Mouse (Mus musculus): ENCODE results near the gene B830017H08Rik. TPM values are rescaled to one million over a fixed set of nuclear protein-coding genes. Genes with fewer than 3 reads are reported as not detected.

Gene B830017H08Rik
- total RNA-seq (2014; rRNA removed): 7.0 and 13.5 TPM in 2 replicates
- 7.8 and 8.5 TPM in 2 replicates for polyA plus RNA-seq (2015; fragmentation: Nextera tagmentation; extraction: Ambion mirVana)

GRCm38 (mm10) chr16:17832821-17833220 lies at the start of gene B830017H08Rik:
TSS of gene B830017H08Rik (plus strand) at chr16:17833121.
- Histone ChIP-seq H3K4me3 (ENCODE audit: low read depth, low read length) (peak within 1 kb of the TSS; percentile 72), H3K27ac (ENCODE audit: low read depth, low read length) (peak within 1 kb of the TSS; percentile 87), H3K4me1 (ENCODE audit: insufficient read depth, low read length) (peaks cover 12% of the 10 kb centered on the region; the same call in 1 of the 2 replicates), H3K9me3 (ENCODE audit: low read length) (no peaks in the 10 kb centered on the region), H3K4me2 (ENCODE audit: low read depth, low read length, poor library complexity, severe bottlenecking) (peak within 1 kb of the TSS; percentile 89), H3K27me3 (ENCODE audit: insufficient read depth, low read length) (peaks cover 8% of the 10 kb centered on the region; the same call in 1 of the 2 replicates), H3K9ac (replicated peaks; ENCODE audit: low read length, poor library complexity, severe bottlenecking) (peak within 1 kb of the TSS; percentile 83), H3K36me3 (ENCODE audit: insufficient read depth, low read length) (0 out of 2 replicates have a peak, but pooled peaks cover 4% of the 10 kb centered on the region)
- DNase-seq (ENCODE audit: low spot score) (peak; percentile 31), ATAC-seq (ENCODE audit: low FRiP score) (no peak)
- 18% methylated on average over 7 of the region's 7 CpGs for WGBS
- no peak for TF ChIP-seq CTCF (IDR thresholded peaks at IDR 0.05)

GRCm38 (mm10) chr16:17785337-17785736 lies 47.6 kb upstream of the B830017H08Rik start:
- no peak overlapping the region for H3K27ac ChIP-seq (ENCODE audit: low read depth, low read length)
- TF ChIP-seq CTCF (IDR thresholded peaks at IDR 0.05): peak; percentile 63
- H3K36me3 ChIP-seq (ENCODE audit: insufficient read depth, low read length): peaks cover 37% of the 10 kb centered on the region
- ATAC-seq (ENCODE audit: low FRiP score) (no peak), DNase-seq (ENCODE audit: low spot score) (no peak)
- no peaks in the 10 kb centered on the region for H3K4me1 ChIP-seq (ENCODE audit: insufficient read depth, low read length)
- WGBS: 50% methylated on average over 3 of the region's 3 CpGs
- H3K9me3 ChIP-seq (ENCODE audit: low read length): no peaks in the 10 kb centered on the region
- H3K27me3 ChIP-seq (ENCODE audit: insufficient read depth, low read length): no peaks in the 10 kb centered on the region
- no peak overlapping the region for H3K4me3 ChIP-seq (ENCODE audit: low read depth, low read length)
- no peak overlapping the region for H3K4me2 ChIP-seq (ENCODE audit: low read depth, low read length, poor library complexity, severe bottlenecking)
- H3K9ac ChIP-seq (replicated peaks; ENCODE audit: low read length, poor library complexity, severe bottlenecking): no peak overlapping the region

- peaks cover 22% of the 10 kb centered on the region for H3K27me3 ChIP-seq (ENCODE audit: insufficient read depth, low read length)
- H3K4me3 ChIP-seq (ENCODE audit: low read depth, low read length): no peak overlapping the region
- no peaks in the 10 kb centered on the region for H3K9me3 ChIP-seq (ENCODE audit: low read length)
- 76% methylated on average over 3 of the region's 3 CpGs for WGBS
- no peak overlapping the region for H3K4me2 ChIP-seq (ENCODE audit: low read depth, low read length, poor library complexity, severe bottlenecking)
- no peak overlapping the region for H3K27ac ChIP-seq (ENCODE audit: low read depth, low read length)
- peaks cover 17% of the 10 kb centered on the region for H3K36me3 ChIP-seq (ENCODE audit: insufficient read depth, low read length)
- no peak overlapping the region for H3K9ac ChIP-seq (replicated peaks; ENCODE audit: low read length, poor library complexity, severe bottlenecking)
- ATAC-seq (ENCODE audit: low FRiP score) (no peak), DNase-seq (ENCODE audit: low spot score) (no peak)
- no peak for TF ChIP-seq CTCF (IDR thresholded peaks at IDR 0.05)
- no peaks in the 10 kb centered on the region; the same call in 1 of the 2 replicates for H3K4me1 ChIP-seq (ENCODE audit: insufficient read depth, low read length)
Measured at GRCm38 (mm10) chr16:17792728-17793127, 40.2 kb upstream of the B830017H08Rik start.

- WGBS: 83% methylated on average over 4 of the region's 4 CpGs
- H3K27me3 ChIP-seq (ENCODE audit: insufficient read depth, low read length): peaks cover 28% of the 10 kb centered on the region
- H3K36me3 ChIP-seq (ENCODE audit: insufficient read depth, low read length): peaks cover 13% of the 10 kb centered on the region
- ATAC-seq (ENCODE audit: low FRiP score): no peak
- H3K9me3 ChIP-seq (ENCODE audit: low read length): no peaks in the 10 kb centered on the region
- no peak for DNase-seq (ENCODE audit: low spot score)
- H3K4me1 ChIP-seq (ENCODE audit: insufficient read depth, low read length): peaks cover 3% of the 10 kb centered on the region; the same call in 1 of the 2 replicates
- no peak overlapping the region for H3K27ac ChIP-seq (ENCODE audit: low read depth, low read length)
- no peak for TF ChIP-seq CTCF (IDR thresholded peaks at IDR 0.05)
- H3K9ac ChIP-seq (replicated peaks; ENCODE audit: low read length, poor library complexity, severe bottlenecking): no peak overlapping the region
- no peak overlapping the region for H3K4me2 ChIP-seq (ENCODE audit: low read depth, low read length, poor library complexity, severe bottlenecking)
- no peak overlapping the region for H3K4me3 ChIP-seq (ENCODE audit: low read depth, low read length)
Measured at GRCm38 (mm10) chr16:17794047-17794446, 38.9 kb upstream of the B830017H08Rik start.

GRCm38 (mm10) chr16:17795643-17796042 lies 37.3 kb upstream of the B830017H08Rik start:
- WGBS: 64% methylated on average over 5 of the region's 5 CpGs

GRCm38 (mm10) chr16:17796519-17796918 lies 36.4 kb upstream of the B830017H08Rik start:
- H3K36me3 ChIP-seq (ENCODE audit: insufficient read depth, low read length): peaks cover 4% of the 10 kb centered on the region; the same call in 1 of the 2 replicates
- H3K4me3 ChIP-seq (ENCODE audit: low read depth, low read length): peak overlapping the region; percentile 50; the same call in 1 of the 2 replicates
- peak overlapping the region; percentile 97 for H3K4me2 ChIP-seq (ENCODE audit: low read depth, low read length, poor library complexity, severe bottlenecking)
- H3K27me3 ChIP-seq (ENCODE audit: insufficient read depth, low read length): peaks cover 51% of the 10 kb centered on the region
- TF ChIP-seq CTCF (IDR thresholded peaks at IDR 0.05): no peak
- H3K9ac ChIP-seq (replicated peaks; ENCODE audit: low read length, poor library complexity, severe bottlenecking): no peak overlapping the region
- DNase-seq (ENCODE audit: low spot score) (no peak), ATAC-seq (ENCODE audit: low FRiP score) (no peak)
- no peak overlapping the region for H3K27ac ChIP-seq (ENCODE audit: low read depth, low read length)
- peaks cover 3% of the 10 kb centered on the region; the same call in 1 of the 2 replicates for H3K4me1 ChIP-seq (ENCODE audit: insufficient read depth, low read length)
- no peaks in the 10 kb centered on the region for H3K9me3 ChIP-seq (ENCODE audit: low read length)

More at GRCm38 (mm10) chr16:17795643-17796042, 37.3 kb upstream of the B830017H08Rik start:
- no peak overlapping the region for H3K9ac ChIP-seq (replicated peaks; ENCODE audit: low read length, poor library complexity, severe bottlenecking)
- H3K36me3 ChIP-seq (ENCODE audit: insufficient read depth, low read length): peaks cover 4% of the 10 kb centered on the region; the same call in 1 of the 2 replicates
- H3K27ac ChIP-seq (ENCODE audit: low read depth, low read length): no peak overlapping the region
- peaks cover 3% of the 10 kb centered on the region; the same call in 1 of the 2 replicates for H3K4me1 ChIP-seq (ENCODE audit: insufficient read depth, low read length)
- H3K4me3 ChIP-seq (ENCODE audit: low read depth, low read length): no peak overlapping the region
- no peak for DNase-seq (ENCODE audit: low spot score)
- TF ChIP-seq CTCF (IDR thresholded peaks at IDR 0.05): no peak; the same call in 1 of the 2 replicates
- no peak for ATAC-seq (ENCODE audit: low FRiP score)
- no peak overlapping the region for H3K4me2 ChIP-seq (ENCODE audit: low read depth, low read length, poor library complexity, severe bottlenecking)
- H3K27me3 ChIP-seq (ENCODE audit: insufficient read depth, low read length): peaks cover 42% of the 10 kb centered on the region
- no peaks in the 10 kb centered on the region for H3K9me3 ChIP-seq (ENCODE audit: low read length)

Measured in midbrain, postnatal 0 days (tissue).